Mouse (Mus musculus): Measurements from ENCODE around the gene Cbx1. TPM values are rescaled to one million over a fixed set of nuclear protein-coding genes. Genes with fewer than 3 reads are reported as not detected.
"Not testable (repeated sequence)": the region's sequence is repeated elsewhere in the genome, so short reads cannot be mapped to it uniquely, and the experiment has no call there.

Cbx1 gene
- polyA plus RNA-seq, 1 experiment from 2014 or later, result 169 TPM

DNA sequence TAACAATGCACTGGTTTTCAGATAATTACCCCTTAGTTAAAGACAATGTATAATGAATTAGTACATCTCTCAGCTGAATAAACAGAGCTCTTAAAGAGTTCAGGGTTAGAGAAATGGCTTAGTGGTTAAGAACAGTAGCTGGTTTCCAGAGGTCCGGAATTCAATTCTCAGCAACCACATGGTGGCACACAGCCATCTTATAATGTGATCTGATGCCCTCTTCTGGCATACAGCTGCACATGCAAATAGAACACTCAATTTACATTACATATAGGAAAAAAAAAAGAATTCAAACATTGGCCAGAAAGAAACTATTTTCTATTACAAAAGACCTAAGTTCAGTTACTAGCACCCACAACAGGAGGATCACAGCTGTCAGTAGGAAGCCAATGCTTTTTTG, 7.7 kb downstream of the Cbx1 start:
- peaks cover 13% of the 10 kb centered on the region for H3K4me1 ChIP-seq
- H3K36me3 ChIP-seq, result peaks cover 27% of the 10 kb centered on the region
- H3K27ac ChIP-seq, result no peak overlapping the region
- H3K27me3 ChIP-seq, result no peaks in the 10 kb centered on the region
- H3K9me3 ChIP-seq, result no peaks in the 10 kb centered on the region
- H3K9ac ChIP-seq, result no peak overlapping the region
- WGBS, result 76% methylated on average over 1 of the region's 1 CpGs
- no peak for ATAC-seq (ENCODE audit: insufficient number of reproducible peaks, insufficient read depth, low FRiP score, low TSS enrichment)
- H3K4me3 ChIP-seq, result no peak overlapping the region
- no peak overlapping the region for H3K4me2 ChIP-seq (replicated peaks)

DNA sequence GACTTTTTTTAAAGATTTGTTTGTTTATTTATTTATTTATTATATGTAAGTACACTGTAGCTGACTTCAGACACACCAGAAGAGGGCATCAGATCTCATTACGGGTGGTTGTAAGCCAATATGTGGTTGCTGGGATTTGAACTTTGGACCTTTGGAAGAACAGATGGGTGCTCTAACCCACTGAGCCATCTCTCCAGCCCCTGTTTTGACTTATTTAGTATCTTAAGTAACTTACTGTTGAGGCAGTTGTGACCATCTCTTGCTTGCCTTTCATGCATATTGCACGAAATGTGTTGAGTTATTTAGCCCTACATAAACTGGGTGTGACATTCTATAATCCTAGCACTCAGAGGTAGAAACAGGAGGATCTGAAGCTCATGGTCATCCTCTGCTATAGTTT, 10.6 kb downstream of the Cbx1 start:
- Histone ChIP-seq H3K9ac (no peak overlapping the region), H3K9me3 (no peaks in the 10 kb centered on the region), H3K4me2 (replicated peaks) (no peak overlapping the region), H3K27me3 (no peaks in the 10 kb centered on the region), H3K4me3 (no peak overlapping the region), H3K4me1 (no peaks in the 10 kb centered on the region), H3K27ac (no peak overlapping the region), H3K36me3 (peaks cover 54% of the 10 kb centered on the region)
- no peak for ATAC-seq (ENCODE audit: insufficient number of reproducible peaks, insufficient read depth, low FRiP score, low TSS enrichment)
- WGBS, result 92% methylated on average over 2 of the region's 2 CpGs

DNA sequence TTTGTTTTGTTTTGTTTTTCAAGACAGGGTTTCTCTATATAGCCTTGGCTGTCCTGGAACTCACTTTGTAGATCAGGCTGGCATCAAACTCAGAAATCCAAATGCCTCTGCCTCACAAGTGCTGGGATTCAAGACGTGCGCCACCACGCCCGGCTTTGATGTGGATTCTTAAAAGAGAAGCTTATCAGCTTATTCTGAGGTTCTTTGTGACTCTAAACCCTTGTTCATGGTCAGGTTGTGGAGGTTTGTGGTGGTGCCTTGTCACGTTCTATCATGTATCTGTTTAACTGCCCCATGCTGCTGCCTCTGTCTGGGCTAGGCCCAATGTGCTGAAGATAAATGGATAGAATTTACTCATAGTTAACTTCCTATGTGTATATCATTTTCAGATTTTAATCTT, 16.7 kb downstream of the Cbx1 start:
- peaks cover 86% of the 10 kb centered on the region for H3K36me3 ChIP-seq
- no peaks in the 10 kb centered on the region for H3K4me1 ChIP-seq
- ATAC-seq (ENCODE audit: insufficient number of reproducible peaks, insufficient read depth, low FRiP score, low TSS enrichment), result no peak
- H3K9me3 ChIP-seq, result no peaks in the 10 kb centered on the region
- no peak overlapping the region for H3K4me3 ChIP-seq
- 96% methylated on average over 5 of the region's 5 CpGs for WGBS
- H3K27ac ChIP-seq, result no peak overlapping the region
- no peak overlapping the region for H3K9ac ChIP-seq
- H3K4me2 ChIP-seq (replicated peaks), result no peak overlapping the region
- no peaks in the 10 kb centered on the region for H3K27me3 ChIP-seq

DNA sequence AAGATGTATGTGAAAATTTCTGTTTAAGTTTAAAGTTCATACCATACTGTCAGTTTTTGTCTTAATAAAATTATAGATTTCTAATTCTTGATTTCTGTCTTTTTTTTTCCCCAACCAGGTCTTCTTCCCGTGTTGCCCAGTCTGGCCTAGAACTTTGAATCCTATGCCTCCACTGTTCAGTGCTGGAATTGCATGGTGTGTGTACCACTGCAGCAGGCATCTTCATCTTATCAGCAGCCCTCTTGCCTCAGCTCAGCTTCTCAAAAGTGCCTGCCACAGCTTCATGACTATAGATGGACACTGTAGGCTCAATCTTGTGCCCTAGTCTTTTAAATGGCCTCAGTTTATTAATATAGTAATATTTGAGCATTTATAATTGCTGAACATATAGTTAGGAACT, 19.1 kb downstream of the Cbx1 start:
- Histone ChIP-seq H3K4me1 (no peaks in the 10 kb centered on the region), H3K36me3 (peaks cover 82% of the 10 kb centered on the region), H3K4me3 (no peak overlapping the region), H3K27me3 (no peaks in the 10 kb centered on the region), H3K9me3 (no peaks in the 10 kb centered on the region), H3K27ac (no peak overlapping the region), H3K4me2 (replicated peaks) (no peak overlapping the region), H3K9ac (no peak overlapping the region)
- ATAC-seq (ENCODE audit: insufficient number of reproducible peaks, insufficient read depth, low FRiP score, low TSS enrichment), result no peak
- 69% methylated on average over 1 of the region's 1 CpGs for WGBS

DNA sequence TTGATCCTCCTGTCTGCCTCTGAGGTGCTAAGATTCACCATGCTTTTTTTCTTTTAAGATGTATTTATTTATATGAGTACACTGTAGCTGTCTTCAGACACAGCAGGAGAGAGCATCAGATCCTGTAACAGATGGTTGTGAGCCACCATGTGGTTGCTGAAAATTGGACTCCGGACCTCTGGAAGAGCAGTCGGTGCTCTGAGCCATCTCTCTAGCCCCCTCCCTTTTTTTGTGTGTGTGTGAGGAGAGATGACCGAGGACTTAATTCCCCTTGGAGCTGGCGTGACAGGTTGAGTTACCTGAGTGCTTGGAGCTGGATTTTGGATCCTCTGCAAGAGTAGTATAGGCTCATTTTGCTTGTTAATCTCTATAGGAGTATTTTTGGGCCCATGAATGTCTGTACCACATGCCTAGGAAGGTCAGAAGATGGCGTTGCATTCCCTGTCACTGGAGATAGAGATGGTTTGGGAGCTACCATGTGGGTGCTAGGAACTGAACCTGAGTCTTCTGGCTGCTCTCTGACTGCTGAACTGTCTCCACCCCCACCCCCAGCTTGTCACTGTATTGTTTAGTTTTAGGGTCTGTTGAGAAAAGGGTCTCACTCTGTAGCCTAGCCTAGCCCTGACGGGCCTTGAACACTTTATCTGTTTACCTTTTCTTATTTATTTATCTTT, 20.8 kb downstream of the Cbx1 start:
- Histone ChIP-seq H3K4me3 (no peak overlapping the region), H3K4me1 (no peaks in the 10 kb centered on the region), H3K36me3 (peaks cover 72% of the 10 kb centered on the region), H3K9ac (no peak overlapping the region), H3K9me3 (no peaks in the 10 kb centered on the region), H3K27me3 (no peaks in the 10 kb centered on the region), H3K27ac (no peak overlapping the region), H3K4me2 (replicated peaks) (no peak overlapping the region)
- no peak for ATAC-seq (ENCODE audit: insufficient number of reproducible peaks, insufficient read depth, low FRiP score, low TSS enrichment)
- WGBS, result 89% methylated on average over 6 of the region's 6 CpGs

DNA sequence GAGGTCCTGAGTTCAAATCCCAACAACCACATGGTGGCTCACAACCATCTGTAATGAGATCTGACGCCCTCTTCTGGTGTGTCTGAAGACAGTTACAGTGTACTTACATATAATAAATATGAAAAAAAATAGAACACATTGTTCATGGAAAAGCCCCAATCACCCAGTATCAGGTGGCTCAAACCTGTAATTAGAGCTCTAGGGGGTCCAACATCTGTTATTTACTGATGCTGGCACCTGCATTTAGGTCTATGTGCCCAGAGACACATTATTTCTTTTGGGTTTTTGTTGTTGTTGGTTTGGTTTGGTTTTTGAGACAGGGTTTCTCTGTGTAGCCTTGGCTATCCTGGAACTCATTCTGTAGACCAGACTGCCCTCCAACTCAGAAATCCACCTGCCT, 22.3 kb downstream of the Cbx1 start:
- H3K9me3 ChIP-seq; H3K9ac ChIP-seq; ATAC-seq (ENCODE audit: insufficient number of reproducible peaks, insufficient read depth, low FRiP score, low TSS enrichment); H3K4me3 ChIP-seq; H3K4me2 ChIP-seq (replicated peaks); H3K4me1 ChIP-seq; H3K27me3 ChIP-seq; H3K27ac ChIP-seq: not testable (repeated sequence)
- peaks cover 67% of the 10 kb centered on the region for H3K36me3 ChIP-seq
- 75% methylated on average over 1 of the region's 1 CpGs for WGBS

DNA sequence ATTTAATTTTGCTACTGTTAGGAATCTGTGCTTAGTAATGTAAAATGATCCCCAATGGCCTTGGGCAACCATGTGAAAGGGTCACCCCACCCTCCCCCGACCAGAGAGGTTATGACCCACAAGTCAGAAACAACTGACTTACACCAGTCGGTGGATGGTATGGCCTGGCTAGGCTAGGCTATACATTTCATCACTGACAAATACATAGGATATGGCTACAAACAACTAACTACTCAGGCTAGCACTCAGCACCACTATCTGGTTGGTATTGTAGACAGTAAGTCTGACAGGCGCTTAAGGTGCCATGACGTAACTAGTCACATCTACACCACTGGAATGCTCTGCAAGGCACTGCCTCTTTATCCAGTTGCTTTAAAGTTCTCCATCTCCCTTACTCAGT, 24.5 kb downstream of the Cbx1 start:
- Histone ChIP-seq H3K27ac (no peak overlapping the region), H3K27me3 (no peaks in the 10 kb centered on the region), H3K9me3 (no peaks in the 10 kb centered on the region), H3K36me3 (peaks cover 77% of the 10 kb centered on the region), H3K9ac (no peak overlapping the region), H3K4me2 (replicated peaks) (no peak overlapping the region), H3K4me1 (no peaks in the 10 kb centered on the region), H3K4me3 (no peak overlapping the region)
- 78% methylated on average over 4 of the region's 4 CpGs for WGBS
- ATAC-seq (ENCODE audit: insufficient number of reproducible peaks, insufficient read depth, low FRiP score, low TSS enrichment), result no peak

DNA sequence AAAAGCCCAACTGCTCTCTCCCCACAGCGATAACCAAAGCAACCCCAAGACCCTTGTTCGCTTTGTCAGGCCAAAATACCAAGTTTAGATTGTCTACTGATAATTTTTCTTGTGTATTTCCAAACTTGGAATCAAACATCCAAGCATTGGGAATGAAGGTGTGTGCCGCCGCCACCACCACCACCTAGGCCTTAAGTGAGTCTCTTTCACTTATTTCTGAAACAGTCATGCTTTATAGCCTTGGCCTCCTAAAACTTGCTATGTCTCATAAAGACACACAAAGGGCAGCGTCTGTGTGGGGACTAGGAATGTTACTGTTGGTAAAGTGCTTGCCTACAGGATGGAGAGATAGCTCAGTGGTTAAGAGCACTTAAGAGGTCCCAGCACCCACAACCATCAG, 25.0 kb downstream of the Cbx1 start:
- no peaks in the 10 kb centered on the region for H3K4me1 ChIP-seq
- no peak overlapping the region for H3K4me3 ChIP-seq
- H3K9me3 ChIP-seq, result no peaks in the 10 kb centered on the region
- 87% methylated on average over 5 of the region's 5 CpGs for WGBS
- H3K36me3 ChIP-seq, result peaks cover 77% of the 10 kb centered on the region
- no peak for ATAC-seq (ENCODE audit: insufficient number of reproducible peaks, insufficient read depth, low FRiP score, low TSS enrichment)
- H3K27me3 ChIP-seq, result no peaks in the 10 kb centered on the region
- no peak overlapping the region for H3K9ac ChIP-seq
- no peak overlapping the region for H3K27ac ChIP-seq
- no peak overlapping the region for H3K4me2 ChIP-seq (replicated peaks)

DNA sequence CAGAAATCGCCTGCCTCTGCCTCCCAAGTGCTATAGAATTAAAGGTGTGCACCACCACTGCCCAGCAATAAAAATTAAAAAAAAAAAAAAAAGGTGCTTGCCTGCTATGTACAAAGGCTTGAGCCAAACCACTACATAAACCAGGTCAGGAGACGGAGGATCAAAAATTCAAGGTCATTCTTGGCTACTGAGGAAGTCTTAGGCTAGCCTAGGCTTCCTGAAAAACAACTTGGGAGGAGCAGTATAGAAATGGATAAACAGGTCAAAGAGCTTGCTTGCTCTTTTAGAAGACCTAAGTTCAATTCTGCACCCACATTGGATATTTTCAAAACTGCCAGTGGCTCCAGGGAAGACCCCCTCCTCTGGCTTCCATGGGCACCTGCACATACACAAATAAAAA, 25.5 kb downstream of the Cbx1 start:
- Histone ChIP-seq H3K9me3 (no peaks in the 10 kb centered on the region), H3K36me3 (peaks cover 77% of the 10 kb centered on the region), H3K9ac (no peak overlapping the region), H3K4me1 (no peaks in the 10 kb centered on the region), H3K4me2 (replicated peaks) (no peak overlapping the region), H3K4me3 (no peak overlapping the region), H3K27ac (no peak overlapping the region), H3K27me3 (no peaks in the 10 kb centered on the region)
- WGBS, result 93% methylated on average over 2 of the region's 2 CpGs
- ATAC-seq (ENCODE audit: insufficient number of reproducible peaks, insufficient read depth, low FRiP score, low TSS enrichment), result no peak

DNA sequence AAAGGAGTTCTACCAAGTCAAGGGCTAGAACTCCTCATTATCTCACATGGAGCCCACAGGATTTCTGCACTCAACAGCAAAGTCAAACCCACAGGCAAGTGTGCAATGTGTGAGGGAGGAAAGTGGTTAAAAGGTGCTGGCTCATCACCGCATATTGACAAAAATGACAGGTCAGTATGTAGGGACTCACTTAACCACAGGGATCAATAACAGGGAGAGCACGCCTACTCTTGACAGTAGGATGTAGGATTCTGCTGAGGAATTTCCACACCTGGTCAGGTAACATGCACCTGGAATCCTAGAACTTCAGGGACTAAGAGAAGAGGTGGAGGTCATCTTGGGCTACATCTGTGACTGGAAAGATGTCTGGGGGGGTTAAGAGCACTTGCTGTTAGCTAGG, 27.0 kb downstream of the Cbx1 start:
- ATAC-seq (ENCODE audit: insufficient number of reproducible peaks, insufficient read depth, low FRiP score, low TSS enrichment), result no peak
- WGBS, result 94% methylated on average over 2 of the region's 2 CpGs
- H3K27me3 ChIP-seq, result no peaks in the 10 kb centered on the region
- no peaks in the 10 kb centered on the region for H3K4me1 ChIP-seq
- H3K9me3 ChIP-seq, result no peaks in the 10 kb centered on the region
- no peak overlapping the region for H3K4me2 ChIP-seq (replicated peaks)
- no peak overlapping the region for H3K9ac ChIP-seq
- H3K4me3 ChIP-seq, result no peak overlapping the region
- H3K36me3 ChIP-seq, result peaks cover 78% of the 10 kb centered on the region
- no peak overlapping the region for H3K27ac ChIP-seq

DNA sequence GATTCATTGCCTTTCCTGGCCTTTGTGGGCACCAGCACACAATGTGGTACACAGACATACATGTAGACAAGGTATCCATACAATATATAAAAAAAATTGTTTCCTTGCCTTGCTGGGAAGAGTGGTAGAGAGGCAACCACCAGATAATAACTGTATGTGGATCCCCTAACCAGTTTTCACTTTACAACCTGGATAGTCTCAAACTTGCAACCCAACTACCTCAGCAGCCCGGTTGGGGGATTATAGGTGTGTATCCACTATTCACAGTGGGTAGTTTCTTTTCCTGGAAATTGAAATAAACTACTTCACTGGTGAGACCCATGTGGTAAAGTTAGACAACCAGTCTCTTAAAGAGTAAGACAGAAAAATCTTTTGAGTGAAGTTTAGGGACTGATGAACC, 27.6 kb downstream of the Cbx1 start:
- no peak for ATAC-seq (ENCODE audit: insufficient number of reproducible peaks, insufficient read depth, low FRiP score, low TSS enrichment)
- Histone ChIP-seq H3K36me3 (peaks cover 78% of the 10 kb centered on the region), H3K4me1 (no peaks in the 10 kb centered on the region), H3K9ac (no peak overlapping the region), H3K4me3 (no peak overlapping the region), H3K4me2 (replicated peaks) (no peak overlapping the region), H3K27me3 (no peaks in the 10 kb centered on the region), H3K9me3 (no peaks in the 10 kb centered on the region), H3K27ac (no peak overlapping the region)
- WGBS, result 93% methylated on average over 1 of the region's 1 CpGs

DNA sequence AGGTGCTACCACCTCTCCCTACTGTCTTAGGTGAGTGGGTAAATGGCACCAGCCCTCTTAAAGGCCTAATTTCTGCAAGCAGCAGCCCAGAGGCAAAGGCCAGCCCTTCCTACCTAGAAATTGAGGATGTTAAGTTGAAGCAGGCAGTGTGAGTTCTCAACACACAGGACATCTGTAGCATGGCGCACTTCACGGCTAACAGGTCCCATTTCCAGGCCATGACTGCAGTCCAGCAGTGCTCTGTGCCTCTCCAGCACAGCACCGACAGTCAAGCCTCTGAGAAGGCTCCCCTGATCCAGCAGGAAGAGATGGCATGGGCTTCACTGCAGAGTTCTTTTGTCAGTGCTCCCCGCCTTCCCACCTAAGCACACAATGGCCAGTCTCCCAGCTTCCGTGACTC, 28.1 kb downstream of the Cbx1 start:
- 87% methylated on average over 5 of the region's 5 CpGs for WGBS
- H3K36me3 ChIP-seq, result peaks cover 80% of the 10 kb centered on the region
- H3K27me3 ChIP-seq, result no peaks in the 10 kb centered on the region
- H3K9ac ChIP-seq, result no peak overlapping the region
- no peak overlapping the region for H3K4me2 ChIP-seq (replicated peaks)
- H3K4me3 ChIP-seq, result no peak overlapping the region
- no peaks in the 10 kb centered on the region for H3K9me3 ChIP-seq
- H3K4me1 ChIP-seq, result no peaks in the 10 kb centered on the region
- ATAC-seq (ENCODE audit: insufficient number of reproducible peaks, insufficient read depth, low FRiP score, low TSS enrichment), result no peak
- no peak overlapping the region for H3K27ac ChIP-seq

Measured in embryonic facial prominence, embryonic 12.5 days (tissue).